Mouse (Mus musculus): ENCODE results near the gene Lipe.

- TF ChIP-seq ZNF384 (IDR thresholded peaks at IDR 0.05; ENCODE audit: low read depth, low read length) (peak; percentile 99), CHD2 (IDR thresholded peaks at IDR 0.05; ENCODE audit: low read depth, low read length) (no peak)
These were observed 2.7 kb downstream of the Lipe start for GRCm38 (mm10) chr7:25395558-25396521.

Data from ES-E14 (cell line).